Mouse (Mus musculus): ENCODE measurements around the gene Fam135a. TPM values are rescaled to one million over a fixed set of nuclear protein-coding genes. Genes with fewer than 3 reads are reported as not detected.
"Not testable (repeated sequence)": the region's sequence is repeated elsewhere in the genome, so short reads cannot be mapped to it uniquely, and the experiment has no call there.

Gene Fam135a
- polyA plus RNA-seq, 3 experiments from 2014 or later: 0.13 to 1.6 (median 0.42) TPM

DNA sequence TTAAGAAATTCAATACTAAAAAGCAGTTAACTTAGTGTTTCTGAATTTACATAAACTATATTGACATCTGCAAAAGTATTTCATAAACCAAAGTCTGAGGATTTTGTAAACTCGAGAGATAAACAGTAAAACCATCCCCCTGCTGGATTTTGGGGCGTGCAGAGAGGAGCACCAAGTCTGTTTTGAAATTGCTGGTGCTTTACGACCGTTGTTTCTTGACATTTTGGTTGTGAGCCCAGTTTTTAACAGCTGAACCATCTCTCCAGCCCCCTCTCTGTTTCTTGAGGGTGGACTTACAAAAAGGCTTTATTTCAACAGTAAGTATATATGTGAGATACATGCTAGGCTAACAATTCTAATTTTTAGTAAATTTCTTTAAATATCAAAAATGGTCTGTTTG, 33.4 kb downstream of the Fam135a start:
- ATAC-seq: no peak

GRCm38 (mm10) chr1:24055706-24056105, 44.4 kb downstream of the Fam135a start:
- no peak for ATAC-seq

GRCm38 (mm10) chr1:24046730-24047510, 53.2 kb downstream of the Fam135a start:
- no peak for ATAC-seq

DNA sequence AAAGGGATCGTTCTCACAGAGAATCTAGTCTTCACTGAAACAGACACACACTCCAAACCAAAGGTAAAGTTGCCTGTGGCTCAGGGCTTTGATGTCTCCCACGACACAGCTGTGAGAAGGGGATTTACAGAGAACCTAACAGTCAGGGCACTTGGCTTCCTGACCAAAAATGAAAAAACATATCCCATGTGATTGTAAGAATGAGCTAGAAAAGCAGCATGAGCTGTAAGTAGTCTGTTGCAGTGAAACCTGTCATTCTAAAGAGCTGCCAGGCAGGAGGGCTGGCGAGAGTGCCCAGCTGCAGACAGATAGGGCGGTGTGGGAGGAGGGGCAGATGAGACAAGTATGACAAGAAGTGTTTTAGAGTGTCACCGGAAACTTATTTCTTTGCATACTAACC, 54.5 kb downstream of the Fam135a start:
- ATAC-seq: peak; percentile 61

GRCm38 (mm10) chr1:24043007-24043406, 57.1 kb downstream of the Fam135a start:
- no peak for ATAC-seq

GRCm38 (mm10) chr1:24033759-24034423, 66.2 kb downstream of the Fam135a start:
- peak; percentile 75 for ATAC-seq

DNA sequence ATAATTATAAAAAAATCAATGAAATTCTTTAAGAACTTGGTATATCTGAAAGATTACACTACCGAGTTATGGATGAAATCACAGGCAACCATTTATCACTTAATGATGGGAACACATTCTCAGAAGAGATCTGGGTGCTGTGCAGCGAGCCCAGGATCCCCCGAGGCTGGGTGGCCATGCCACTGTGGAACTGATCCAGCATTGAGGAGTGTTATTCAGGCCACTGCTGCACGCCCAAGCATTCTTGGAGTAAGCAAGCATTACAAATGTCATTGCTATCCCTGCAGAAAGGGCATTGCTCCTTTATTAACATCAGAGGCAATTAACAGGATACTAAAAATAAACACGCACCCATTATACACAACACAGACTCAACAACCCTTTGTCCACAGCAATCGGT, 89.3 kb downstream of the Fam135a start:
- ATAC-seq: no peak

GRCm38 (mm10) chr1:24010016-24010415, 90.1 kb downstream of the Fam135a start:
- ATAC-seq: no peak

- no peak for ATAC-seq
Measured at GRCm38 (mm10) chr1:24007621-24008020, 92.5 kb downstream of the Fam135a start.

DNA sequence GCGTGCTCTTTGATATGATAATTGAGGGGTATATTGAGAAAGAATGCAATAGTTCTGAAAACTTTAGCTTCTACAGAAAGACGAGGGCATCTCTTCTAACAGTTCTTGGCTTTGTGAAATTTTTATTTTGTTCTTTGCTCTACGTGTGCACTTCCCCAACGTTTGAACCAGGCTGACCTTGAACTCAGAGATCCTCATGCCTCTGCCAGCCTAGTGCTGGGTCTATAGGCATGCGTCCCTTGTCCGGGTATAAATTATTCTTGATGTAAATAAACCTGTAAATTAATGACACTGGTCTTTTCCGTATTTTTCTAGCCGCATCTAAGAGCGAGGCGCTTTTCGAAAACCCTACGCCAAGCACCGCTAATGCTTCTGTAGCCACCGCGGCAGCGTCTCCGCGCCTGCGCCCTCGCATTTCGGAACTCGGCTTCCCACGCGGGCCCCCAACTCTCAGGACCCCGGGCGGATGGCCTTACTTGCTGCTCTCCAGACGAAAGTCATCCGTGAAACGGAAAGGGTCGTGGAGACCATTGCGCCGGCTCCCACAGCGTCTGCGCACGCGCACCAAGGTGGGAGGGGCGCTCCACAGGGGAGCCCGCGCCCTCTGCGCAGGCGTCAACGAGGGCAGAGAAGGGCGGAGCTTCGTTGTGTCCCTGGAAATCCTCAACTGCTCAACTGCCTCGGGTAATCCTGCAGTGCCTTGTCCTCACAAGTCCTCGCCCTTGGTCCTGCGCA, 94.9 kb downstream of the Fam135a start, which contains the start of gene Sdhaf4:
TSS of gene Sdhaf4 (minus strand) at position 587 of the 735 bp plus-strand sequence.
- peak; percentile 93 for ATAC-seq

DNA sequence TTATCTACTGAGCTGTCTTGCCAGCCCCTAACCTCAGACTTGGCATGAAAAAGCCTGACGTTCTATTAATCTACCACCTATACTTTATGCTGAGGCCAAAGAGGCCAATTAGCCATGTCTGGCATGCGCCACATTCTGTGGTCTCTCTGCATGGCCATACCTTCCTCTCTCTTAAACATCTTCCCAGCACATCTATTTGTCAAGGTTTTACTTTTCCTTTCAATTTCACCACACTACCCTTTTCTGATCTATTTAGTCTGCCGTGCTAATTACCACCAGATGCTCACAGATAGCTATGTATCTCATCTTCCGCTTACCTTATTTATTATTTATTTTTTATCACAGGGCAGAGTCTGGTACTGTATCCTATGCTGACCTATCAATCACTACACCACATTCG, 100.8 kb downstream of the Fam135a start:
- peak; percentile 63 for ATAC-seq

- peak; percentile 21 for ATAC-seq
Measured at GRCm38 (mm10) chr1:23998866-23999265, 101.3 kb downstream of the Fam135a start.

- no peak for ATAC-seq
Measured at GRCm38 (mm10) chr1:23998120-23998810, 101.9 kb downstream of the Fam135a start.

DNA sequence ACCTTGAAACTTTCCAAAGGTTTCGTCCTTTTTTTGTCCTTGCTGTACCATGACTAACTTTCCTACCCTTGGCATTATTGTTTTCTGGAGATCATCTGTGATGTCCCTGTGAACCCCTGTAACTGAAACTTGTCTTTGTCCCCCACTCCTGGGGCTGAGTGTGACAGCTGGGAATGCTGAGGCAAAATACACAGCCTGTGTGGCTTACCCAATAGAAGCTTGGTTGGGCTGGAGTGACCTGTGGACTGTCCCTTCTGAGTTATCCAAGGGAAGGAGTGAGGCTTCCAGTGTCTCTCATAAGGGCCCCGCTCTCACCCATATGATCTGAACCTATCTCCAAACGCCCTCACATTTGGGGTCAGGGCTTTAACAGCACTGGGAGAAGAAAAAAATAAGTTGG, 102.6 kb downstream of the Fam135a start:
- no peak for ATAC-seq

- no peak for ATAC-seq
Measured at GRCm38 (mm10) chr1:23995420-23995819, 104.7 kb downstream of the Fam135a start.

- no peak for ATAC-seq
Measured at GRCm38 (mm10) chr1:23983118-23983517, 117.0 kb downstream of the Fam135a start.

DNA sequence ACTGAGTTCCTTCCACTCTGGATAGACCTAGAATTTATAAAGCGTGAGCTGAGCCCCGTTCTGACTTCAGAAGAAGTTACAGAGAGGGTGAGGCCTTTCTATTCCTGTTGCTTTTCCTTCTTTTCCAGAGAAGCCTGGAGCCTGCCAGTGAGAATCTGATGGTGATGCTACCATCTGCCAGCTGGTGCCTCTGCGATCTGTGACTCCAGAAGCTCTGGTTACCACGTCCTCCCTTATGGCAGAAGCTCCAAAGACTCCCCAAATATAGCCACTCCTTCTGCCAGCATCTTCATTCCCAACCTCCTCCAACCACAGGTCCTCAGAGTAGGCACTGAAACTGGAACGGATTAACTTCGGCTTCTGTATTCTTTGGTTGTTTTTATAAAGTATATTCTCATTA, 121.9 kb downstream of the Fam135a start:
- no peak for ATAC-seq

DNA sequence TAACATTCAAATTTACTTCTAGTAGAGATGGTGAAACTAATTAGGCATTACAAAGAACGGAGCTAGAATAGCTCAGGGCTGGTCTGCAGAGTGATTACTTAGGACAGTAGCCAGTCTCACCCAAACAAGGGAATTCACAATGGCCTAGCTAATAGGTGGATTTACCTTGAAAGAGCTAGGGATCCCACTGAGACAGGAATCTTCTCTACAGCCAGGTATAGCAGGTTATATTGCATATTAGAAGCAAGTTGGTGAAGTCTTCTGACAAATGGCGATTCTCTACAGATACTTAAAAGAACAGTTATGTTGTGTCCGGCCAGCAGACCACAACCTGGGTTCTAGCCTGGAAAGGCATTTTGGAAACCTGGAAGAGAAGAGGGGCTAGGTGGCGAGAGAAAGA, 129.0 kb downstream of the Fam135a start:
- ATAC-seq: not testable (repeated sequence)

DNA sequence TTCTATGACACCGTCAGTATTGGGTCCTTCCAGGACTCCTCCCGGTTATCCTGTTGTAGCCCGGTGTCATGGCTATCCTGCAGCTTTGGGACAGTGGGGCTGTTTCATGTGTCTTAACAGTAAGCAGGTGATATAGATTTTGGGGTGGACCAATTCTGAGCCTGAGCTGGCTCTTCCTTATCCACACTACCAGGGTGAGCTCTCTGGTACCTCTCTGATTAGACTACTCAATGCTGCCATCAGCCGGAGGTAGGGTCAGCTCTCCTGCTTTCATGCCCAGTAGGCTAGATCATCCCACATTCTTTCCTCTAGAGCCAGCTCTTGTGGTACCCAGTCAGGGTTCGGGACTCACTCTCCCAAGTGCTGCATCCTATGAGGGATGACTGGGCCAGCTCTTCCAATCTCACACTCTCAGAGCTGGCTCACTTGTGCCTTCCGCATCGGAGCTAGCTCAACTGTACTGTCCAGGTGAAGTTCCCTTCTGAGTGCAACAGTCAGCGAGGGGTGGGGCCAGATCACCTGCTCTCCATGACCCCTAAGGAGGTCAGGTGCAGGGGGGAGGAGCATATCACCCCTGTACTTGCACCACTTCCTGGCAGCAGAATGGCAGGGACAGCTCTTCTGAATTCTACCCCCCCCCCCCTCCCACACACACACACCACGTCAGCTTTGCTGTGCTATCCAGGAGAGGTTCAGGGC, 132.0 kb downstream of the Fam135a start:
- ATAC-seq: no peak

GRCm38 (mm10) chr1:23966226-23966625, 133.9 kb downstream of the Fam135a start:
- no peak for ATAC-seq
